Mouse (Mus musculus): Measurements from ENCODE around the gene Uts2r. TPM values are rescaled to one million over a fixed set of nuclear protein-coding genes. Genes with fewer than 3 reads are reported as not detected.

Gene Uts2r
- polyA plus RNA-seq, 1 experiment from 2014 or later, result not detected

DNA sequence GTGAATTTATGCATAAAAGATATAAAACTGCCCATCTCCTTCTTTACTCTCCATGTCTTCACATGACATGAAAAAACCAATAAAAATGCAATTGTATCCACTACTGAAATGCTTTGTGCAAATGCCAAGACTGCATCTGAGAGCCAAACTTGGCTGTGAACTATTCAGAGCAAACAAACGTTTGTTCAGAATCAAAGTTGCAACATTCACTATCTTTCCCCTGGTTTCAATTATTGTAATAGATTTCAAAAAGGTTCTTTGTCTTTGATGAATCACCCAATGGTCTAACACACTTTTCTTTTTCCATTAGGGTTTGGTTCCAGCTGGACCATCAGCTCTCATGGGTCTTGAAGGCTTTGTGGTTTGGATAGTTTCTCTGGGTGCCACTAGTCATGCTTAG, 30.5 kb upstream of the Uts2r start:
- ATAC-seq (ENCODE audit: insufficient read depth, low FRiP score, low read depth), result no peak
- no peak overlapping the region for H3K4me3 ChIP-seq (replicated peaks)

DNA sequence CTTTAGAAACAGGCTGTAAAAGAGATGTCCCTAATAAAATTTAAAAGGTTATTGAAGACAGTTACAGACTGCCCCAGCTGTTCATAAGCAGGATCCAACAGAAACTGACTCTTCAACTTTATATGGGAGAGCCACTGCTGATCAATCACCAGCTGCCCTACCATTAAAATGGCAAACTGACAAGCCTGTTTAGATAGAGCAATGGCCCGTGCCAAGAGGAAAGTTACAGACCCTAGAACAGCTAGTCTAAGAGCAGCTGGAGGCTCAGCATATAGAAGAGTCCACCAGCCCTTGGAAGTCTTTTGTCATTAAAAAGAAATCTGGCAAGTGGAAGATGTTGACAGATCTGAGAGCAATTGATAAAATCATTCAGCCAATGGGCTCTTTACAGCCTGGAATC, 25.5 kb upstream of the Uts2r start:
- 23% methylated on average over 1 of the region's 1 CpGs for WGBS
- H3K36me3 ChIP-seq, result no peaks in the 10 kb centered on the region
- ATAC-seq (ENCODE audit: insufficient read depth, low FRiP score, low read depth), result no peak
- H3K9me3 ChIP-seq, result no peaks in the 10 kb centered on the region
- no peak overlapping the region for H3K9ac ChIP-seq
- no peak overlapping the region for H3K27ac ChIP-seq
- no peak overlapping the region for H3K4me2 ChIP-seq
- 0 out of 2 replicates have a peak, but pooled peaks cover 2% of the 10 kb centered on the region for H3K4me1 ChIP-seq
- H3K27me3 ChIP-seq (replicated peaks), result no peaks in the 10 kb centered on the region
- no peak overlapping the region for H3K4me3 ChIP-seq (replicated peaks)

More for the DNA sequence above, 30.5 kb upstream of the Uts2r start:
- 81% methylated on average over 1 of the region's 1 CpGs for WGBS
- H3K27ac ChIP-seq, result no peak overlapping the region
- no peaks in the 10 kb centered on the region for H3K9me3 ChIP-seq
- no peaks in the 10 kb centered on the region for H3K36me3 ChIP-seq
- no peaks in the 10 kb centered on the region for H3K27me3 ChIP-seq (replicated peaks)
- no peak overlapping the region for H3K4me2 ChIP-seq
- H3K4me1 ChIP-seq, result no peaks in the 10 kb centered on the region
- no peak overlapping the region for H3K9ac ChIP-seq

DNA sequence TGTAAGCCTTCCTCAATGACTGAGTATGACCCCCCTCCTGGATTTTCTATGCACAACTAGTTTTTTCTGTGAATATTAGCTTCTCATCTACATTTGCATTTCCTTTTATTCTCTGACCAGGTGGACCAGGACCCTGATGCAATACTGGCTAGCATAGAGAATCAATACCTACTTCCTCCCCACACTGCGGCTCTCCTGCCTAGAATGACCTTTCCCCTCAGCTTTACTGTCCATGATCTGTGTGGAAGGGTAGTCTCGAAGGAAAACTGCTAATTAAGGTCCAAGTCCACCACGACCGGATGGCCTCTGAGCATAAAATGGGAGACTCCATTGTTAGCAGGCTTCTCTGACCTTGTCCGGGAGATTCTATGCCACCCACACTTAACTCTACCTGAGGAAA, 22.4 kb upstream of the Uts2r start:
- Histone ChIP-seq H3K9ac (no peak overlapping the region), H3K36me3 (no peaks in the 10 kb centered on the region), H3K4me1 (0 out of 2 replicates have a peak, but pooled peaks cover 2% of the 10 kb centered on the region), H3K4me2 (no peak overlapping the region), H3K27ac (no peak overlapping the region), H3K4me3 (replicated peaks) (no peak overlapping the region), H3K9me3 (no peaks in the 10 kb centered on the region), H3K27me3 (replicated peaks) (no peaks in the 10 kb centered on the region)
- no peak for ATAC-seq (ENCODE audit: insufficient read depth, low FRiP score, low read depth)
- 82% methylated on average over 5 of the region's 5 CpGs for WGBS

DNA sequence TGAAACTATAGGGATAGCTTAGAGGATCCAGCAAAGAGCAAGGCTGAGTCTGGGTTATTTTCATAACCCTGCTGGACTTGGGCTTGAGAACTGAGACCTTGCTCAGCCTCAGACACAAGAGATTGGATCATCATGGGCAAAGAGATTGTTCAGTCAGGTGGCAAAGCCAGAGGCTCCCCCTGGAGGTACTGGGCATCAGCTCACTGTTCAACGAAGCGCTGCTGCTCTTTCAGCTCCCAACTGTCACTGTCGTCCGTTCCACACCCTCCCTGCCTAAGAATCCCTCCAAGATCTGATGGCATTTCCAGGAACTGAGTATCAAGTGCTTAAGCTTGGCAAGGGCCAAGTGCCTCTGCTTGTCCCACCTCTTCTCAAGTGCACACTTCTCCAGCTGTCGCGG, 21.3 kb upstream of the Uts2r start:
- no peak overlapping the region for H3K9ac ChIP-seq
- H3K4me2 ChIP-seq, result no peak overlapping the region
- H3K4me3 ChIP-seq (replicated peaks), result no peak overlapping the region
- no peak for ATAC-seq (ENCODE audit: insufficient read depth, low FRiP score, low read depth)
- 0 out of 2 replicates have a peak, but pooled peaks cover 2% of the 10 kb centered on the region for H3K4me1 ChIP-seq
- H3K9me3 ChIP-seq, result no peaks in the 10 kb centered on the region
- no peak overlapping the region for H3K27ac ChIP-seq
- H3K36me3 ChIP-seq, result no peaks in the 10 kb centered on the region
- no peaks in the 10 kb centered on the region for H3K27me3 ChIP-seq (replicated peaks)
- WGBS, result 42% methylated on average over 6 of the region's 6 CpGs

DNA sequence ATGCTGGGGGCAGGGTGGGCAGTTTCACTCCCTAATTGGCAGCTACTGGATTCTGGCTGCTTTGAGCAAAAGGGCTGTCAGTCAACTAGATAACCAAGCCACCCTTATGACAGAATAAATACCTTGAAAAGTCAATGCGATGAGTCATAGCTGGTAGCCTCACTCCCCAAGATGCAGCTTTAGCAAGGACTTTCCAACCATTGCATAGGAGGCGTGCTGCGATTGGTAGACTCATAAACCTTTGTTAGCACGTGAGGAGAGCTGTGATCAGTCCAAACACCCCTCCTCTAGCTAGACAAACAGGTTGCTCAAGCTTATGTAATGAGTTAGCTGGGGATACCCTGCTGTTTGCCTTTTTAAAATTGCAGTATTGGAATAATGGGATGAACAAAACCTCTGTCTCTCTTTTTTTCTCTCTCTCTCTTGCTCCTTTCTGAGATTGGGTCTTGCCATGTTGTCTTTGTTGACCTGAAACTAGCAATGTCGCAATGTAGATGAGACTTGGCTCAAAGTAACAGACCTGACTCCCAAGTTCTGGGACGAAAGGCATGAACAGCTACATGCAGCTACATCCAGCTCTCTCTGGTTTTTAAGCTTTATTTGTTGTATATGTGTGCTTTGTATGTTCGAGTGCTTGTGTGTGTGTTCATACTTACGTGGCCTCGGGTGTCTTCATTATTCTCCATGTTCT, 16.6 kb upstream of the Uts2r start:
- H3K27ac ChIP-seq, result peak overlapping the region; percentile 35; the same call in 1 of the 2 replicates
- no peak overlapping the region for H3K4me3 ChIP-seq (replicated peaks)
- WGBS, result 69% methylated on average over 9 of the region's 9 CpGs
- no peaks in the 10 kb centered on the region for H3K27me3 ChIP-seq (replicated peaks)
- no peaks in the 10 kb centered on the region for H3K36me3 ChIP-seq
- ATAC-seq (ENCODE audit: insufficient read depth, low FRiP score, low read depth), result peak; percentile 73
- H3K4me2 ChIP-seq, result no peak overlapping the region
- H3K9ac ChIP-seq, result no peak overlapping the region
- H3K4me1 ChIP-seq, result 0 out of 2 replicates have a peak, but pooled peaks cover 2% of the 10 kb centered on the region
- H3K9me3 ChIP-seq, result no peaks in the 10 kb centered on the region

DNA sequence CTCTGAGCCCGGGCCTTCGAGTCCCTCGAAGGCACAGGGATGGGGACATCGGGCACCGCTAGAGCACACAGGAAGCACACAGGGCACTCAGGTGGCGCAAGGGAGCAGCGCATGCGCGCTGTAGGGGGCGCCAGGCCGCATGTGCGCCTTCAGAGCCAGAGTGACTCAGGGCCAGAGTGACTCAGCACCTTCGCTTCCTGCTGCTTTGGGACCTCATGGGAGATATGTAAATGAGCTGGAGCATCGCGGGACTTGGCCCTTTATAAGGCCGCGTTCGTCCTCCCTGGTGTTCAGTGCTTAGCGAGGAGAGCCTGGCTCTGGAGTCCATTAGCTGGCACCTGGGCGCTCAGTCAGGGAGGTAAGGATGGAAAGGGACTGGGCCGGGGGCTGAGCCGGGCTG, 14.2 kb upstream of the Uts2r start, which contains the start of gene Tex19.1:
Gene Tex19.1 (plus strand): TSS at position 279 of the 400 bp plus-strand sequence.
- no peaks in the 10 kb centered on the region for H3K9me3 ChIP-seq
- no peak within 1 kb of the TSS for H3K4me2 ChIP-seq
- peak; percentile 32; the same call in 1 of the 2 replicates for ATAC-seq (ENCODE audit: insufficient read depth, low FRiP score, low read depth)
- no peak within 1 kb of the TSS for H3K4me3 ChIP-seq (replicated peaks)
- no peaks in the 10 kb centered on the region for H3K36me3 ChIP-seq
- H3K9ac ChIP-seq, result no peak within 1 kb of the TSS
- no peaks in the 10 kb centered on the region for H3K4me1 ChIP-seq
- no peaks in the 10 kb centered on the region for H3K27me3 ChIP-seq (replicated peaks)
- H3K27ac ChIP-seq, result no peak within 1 kb of the TSS
- WGBS, result 89% methylated on average over 22 of the region's 22 CpGs

DNA sequence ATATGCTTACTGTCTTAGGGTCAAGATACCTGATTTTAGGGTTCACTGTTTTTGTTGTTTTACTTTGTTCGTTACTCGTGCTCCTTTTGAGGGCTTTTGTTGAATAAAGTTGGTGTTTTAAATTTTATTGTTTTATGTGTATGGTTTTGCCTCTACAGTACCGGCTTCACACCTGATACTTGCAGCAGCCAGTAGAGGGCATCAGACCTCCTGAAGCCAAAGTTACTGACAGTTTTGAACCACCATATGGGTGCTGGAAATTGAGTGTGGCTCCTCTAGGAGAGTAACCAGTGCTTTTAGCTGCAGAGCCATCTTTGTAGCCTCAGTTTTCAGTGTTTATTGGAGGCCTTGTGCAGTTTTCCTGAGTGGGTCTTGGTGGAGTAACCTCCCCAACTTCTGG, 11.9 kb upstream of the Uts2r start:
- no peak overlapping the region for H3K27ac ChIP-seq
- H3K4me2 ChIP-seq, result no peak overlapping the region
- 88% methylated on average over 3 of the region's 3 CpGs for WGBS
- no peaks in the 10 kb centered on the region for H3K9me3 ChIP-seq
- no peak for ATAC-seq (ENCODE audit: insufficient read depth, low FRiP score, low read depth)
- no peaks in the 10 kb centered on the region for H3K27me3 ChIP-seq (replicated peaks)
- H3K4me1 ChIP-seq, result no peaks in the 10 kb centered on the region
- H3K4me3 ChIP-seq (replicated peaks), result no peak overlapping the region
- no peak overlapping the region for H3K9ac ChIP-seq
- no peaks in the 10 kb centered on the region for H3K36me3 ChIP-seq

DNA sequence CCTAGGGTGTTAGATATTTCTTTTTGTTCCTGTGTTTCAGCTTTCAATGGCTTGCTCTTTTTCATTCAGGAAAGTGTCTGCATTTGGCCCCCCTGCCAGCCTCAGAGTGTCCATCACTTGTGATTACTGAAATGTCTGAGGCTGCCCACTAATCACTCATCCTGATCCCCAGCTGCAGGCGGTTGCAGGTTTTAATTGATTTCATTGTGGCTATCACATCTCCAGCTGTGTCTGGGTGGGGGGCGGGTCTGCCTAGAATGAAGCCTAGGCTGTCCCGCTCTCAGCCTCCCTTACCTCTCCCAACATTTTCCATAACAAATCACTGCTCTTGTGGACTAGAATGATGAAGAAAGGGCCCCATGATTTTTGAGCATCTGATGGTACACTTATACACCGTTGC, 5.9 kb upstream of the Uts2r start:
- WGBS, result 39% methylated on average over 4 of the region's 4 CpGs
- H3K4me1 ChIP-seq, result peaks cover 8% of the 10 kb centered on the region
- no peak for ATAC-seq (ENCODE audit: insufficient read depth, low FRiP score, low read depth)
- no peaks in the 10 kb centered on the region for H3K9me3 ChIP-seq
- H3K27me3 ChIP-seq (replicated peaks), result peaks cover 34% of the 10 kb centered on the region
- H3K4me2 ChIP-seq, result no peak overlapping the region
- no peak overlapping the region for H3K4me3 ChIP-seq (replicated peaks)
- no peaks in the 10 kb centered on the region for H3K36me3 ChIP-seq
- H3K9ac ChIP-seq, result no peak overlapping the region
- no peak overlapping the region for H3K27ac ChIP-seq

DNA sequence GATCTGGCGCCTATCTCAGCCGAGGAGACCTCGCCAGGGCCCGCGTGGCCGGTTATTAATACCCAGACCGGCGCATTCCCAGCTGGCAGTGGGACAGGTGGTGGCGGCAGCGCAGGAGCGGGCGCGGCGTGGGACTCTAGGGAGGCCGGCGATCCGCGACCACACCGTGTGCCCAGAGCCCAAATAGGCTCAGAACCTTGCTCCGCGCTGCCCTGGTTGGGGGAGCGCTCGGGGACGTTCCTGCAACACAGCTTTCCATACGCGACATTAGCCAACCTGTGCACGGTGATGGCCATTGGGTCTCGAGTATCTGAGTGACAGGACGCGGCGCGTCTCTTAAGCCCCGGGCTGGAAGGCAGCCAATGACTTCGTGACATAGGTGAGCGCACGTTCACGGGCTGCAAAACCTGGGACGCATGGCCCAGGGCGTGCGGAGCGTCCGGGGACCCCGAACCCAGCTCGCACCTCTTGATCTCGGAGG, 3.6 kb upstream of the Uts2r start:
- peaks cover 36% of the 10 kb centered on the region for H3K27me3 ChIP-seq (replicated peaks)
- H3K36me3 ChIP-seq, result no peaks in the 10 kb centered on the region
- H3K27ac ChIP-seq, result no peak overlapping the region
- 2% methylated on average over 45 of the region's 45 CpGs for WGBS
- H3K9ac ChIP-seq, result 0 out of 2 replicates have a peak overlapping the region, but pooled peaks have one; percentile 6
- H3K9me3 ChIP-seq, result no peaks in the 10 kb centered on the region
- H3K4me1 ChIP-seq, result peaks cover 8% of the 10 kb centered on the region
- peak overlapping the region; percentile 31 for H3K4me3 ChIP-seq (replicated peaks)
- H3K4me2 ChIP-seq, result peak overlapping the region; percentile 62
- ATAC-seq (ENCODE audit: insufficient read depth, low FRiP score, low read depth), result no peak

DNA sequence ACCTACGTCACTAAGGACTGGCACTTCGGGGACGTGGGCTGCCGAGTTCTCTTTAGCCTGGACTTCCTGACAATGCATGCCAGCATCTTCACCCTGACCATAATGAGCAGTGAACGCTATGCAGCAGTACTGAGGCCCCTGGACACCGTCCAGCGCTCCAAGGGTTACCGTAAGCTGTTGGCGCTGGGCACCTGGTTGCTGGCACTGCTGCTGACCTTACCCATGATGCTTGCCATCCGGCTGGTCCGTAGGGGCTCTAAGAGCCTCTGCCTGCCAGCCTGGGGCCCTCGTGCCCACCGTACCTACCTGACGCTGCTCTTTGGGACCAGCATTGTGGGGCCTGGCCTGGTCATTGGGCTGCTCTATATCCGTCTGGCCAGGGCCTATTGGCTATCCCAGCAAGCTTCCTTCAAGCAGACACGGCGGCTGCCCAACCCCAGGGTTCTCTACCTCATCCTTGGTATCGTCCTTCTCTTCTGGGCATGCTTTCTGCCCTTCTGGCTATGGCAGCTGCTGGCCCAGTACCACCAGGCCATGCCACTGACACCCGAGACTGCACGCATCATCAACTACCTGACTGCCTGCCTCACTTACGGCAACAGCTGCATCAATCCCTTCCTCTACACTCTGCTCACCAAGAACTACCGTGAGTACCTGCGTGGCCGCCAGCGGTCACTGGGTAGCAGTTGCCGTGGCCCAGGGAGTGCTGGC, 720 bp downstream of the Uts2r start:
- no peak for ATAC-seq (ENCODE audit: insufficient read depth, low FRiP score, low read depth)
- Histone ChIP-seq H3K4me2 (no peak overlapping the region), H3K9ac (no peak overlapping the region), H3K9me3 (no peaks in the 10 kb centered on the region), H3K27ac (no peak overlapping the region), H3K36me3 (no peaks in the 10 kb centered on the region), H3K27me3 (replicated peaks) (peaks cover 25% of the 10 kb centered on the region), H3K4me1 (peaks cover 8% of the 10 kb centered on the region), H3K4me3 (replicated peaks) (no peak overlapping the region)
- WGBS, result 89% methylated on average over 26 of the region's 26 CpGs

DNA sequence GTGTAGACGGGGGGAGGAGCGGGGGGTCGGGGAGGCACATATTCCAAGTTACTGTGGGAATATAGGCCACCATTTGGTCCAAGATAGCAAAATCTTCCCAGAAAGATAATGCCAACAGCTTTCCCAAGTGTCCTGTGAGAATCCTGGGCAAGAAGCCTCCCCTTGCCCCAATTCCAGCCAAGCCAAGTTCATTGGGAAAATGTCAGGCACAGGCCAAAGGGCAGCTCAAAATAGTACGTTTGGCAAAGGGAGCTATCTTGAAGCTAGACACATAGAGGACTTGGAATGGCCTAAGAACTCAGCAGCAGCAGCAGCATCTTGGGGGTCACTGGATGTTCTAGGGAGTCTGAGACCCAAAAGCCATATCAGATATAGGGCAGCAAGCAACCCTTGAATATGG, 3.7 kb downstream of the Uts2r start:
- H3K36me3 ChIP-seq, result no peaks in the 10 kb centered on the region

DNA sequence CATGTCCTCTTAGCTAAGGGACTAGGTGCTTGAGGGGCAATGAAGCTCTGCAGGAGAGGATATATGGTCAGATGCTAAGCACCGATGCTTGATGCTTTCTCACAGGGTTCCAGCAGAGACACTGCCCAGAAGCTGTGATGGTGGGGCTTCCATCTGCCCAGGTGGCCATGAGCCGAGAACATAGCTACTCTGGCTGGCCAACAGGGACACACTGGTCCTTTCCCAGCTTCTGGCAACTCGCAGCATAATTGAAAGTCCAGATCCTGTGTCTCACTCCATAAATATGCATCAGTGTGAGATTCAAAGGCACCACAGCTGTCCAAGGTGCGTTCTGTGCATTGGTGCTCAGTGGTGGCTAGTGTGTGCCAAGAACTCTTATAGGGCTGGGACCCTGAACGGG, 13.1 kb downstream of the Uts2r start:
- H3K4me1 ChIP-seq, result peaks cover 3% of the 10 kb centered on the region; the same call in 1 of the 2 replicates
- H3K9me3 ChIP-seq, result no peaks in the 10 kb centered on the region
- H3K4me3 ChIP-seq (replicated peaks), result no peak overlapping the region
- H3K27ac ChIP-seq, result no peak overlapping the region
- no peaks in the 10 kb centered on the region for H3K36me3 ChIP-seq
- no peak overlapping the region for H3K4me2 ChIP-seq
- H3K9ac ChIP-seq, result no peak overlapping the region
- no peak for ATAC-seq (ENCODE audit: insufficient read depth, low FRiP score, low read depth)
- WGBS, result 76% methylated on average over 5 of the region's 5 CpGs
- no peaks in the 10 kb centered on the region for H3K27me3 ChIP-seq (replicated peaks)

More for the DNA sequence above, 3.7 kb downstream of the Uts2r start:
- H3K9ac ChIP-seq, result no peak overlapping the region
- 85% methylated on average over 4 of the region's 4 CpGs for WGBS
- H3K27ac ChIP-seq, result no peak overlapping the region
- H3K4me1 ChIP-seq, result no peaks in the 10 kb centered on the region
- no peak for ATAC-seq (ENCODE audit: insufficient read depth, low FRiP score, low read depth)
- H3K27me3 ChIP-seq (replicated peaks), result 0 out of 2 replicates have a peak, but pooled peaks cover 3% of the 10 kb centered on the region
- no peaks in the 10 kb centered on the region for H3K9me3 ChIP-seq
- H3K4me3 ChIP-seq (replicated peaks), result no peak overlapping the region
- H3K4me2 ChIP-seq, result no peak overlapping the region

All from stomach, embryonic 15.5 days (tissue).